Mouse (Mus musculus): ENCODE data around the gene Plxnd1. TPM values are rescaled to one million over a fixed set of nuclear protein-coding genes. Genes with fewer than 3 reads are reported as not detected.

Gene Plxnd1
- polyA plus RNA-seq, 1 experiment from 2014 or later: 6.5 TPM

DNA sequence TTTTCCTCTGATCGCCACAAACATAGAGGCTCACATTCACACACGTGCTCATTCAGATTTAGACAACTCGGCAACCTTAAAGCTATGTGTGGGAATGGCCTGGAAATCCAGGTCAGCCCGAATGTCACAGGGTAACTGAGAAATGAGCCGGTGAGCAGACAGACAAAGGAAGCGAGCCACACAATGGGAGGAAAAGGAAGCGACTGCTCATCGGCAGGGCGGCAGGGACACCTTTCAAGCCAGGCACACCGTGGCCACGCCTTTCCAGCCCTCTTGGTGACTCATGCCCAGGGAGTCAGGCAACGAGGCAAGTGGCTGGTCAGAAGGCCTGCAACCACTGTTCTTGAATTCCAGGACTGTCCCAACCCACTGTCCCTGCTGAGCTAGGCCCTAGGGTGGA is 14.6 kb upstream of the Plxnd1 start:
- H3K27ac ChIP-seq: no peak overlapping the region
- no peak for ATAC-seq
- no peaks in the 10 kb centered on the region for H3K36me3 ChIP-seq
- H3K9ac ChIP-seq (replicated peaks): no peak overlapping the region
- H3K4me1 ChIP-seq (replicated peaks): 0 out of 2 replicates have a peak, but pooled peaks cover 4% of the 10 kb centered on the region
- no peaks in the 10 kb centered on the region for H3K9me3 ChIP-seq
- no peak overlapping the region for H3K4me2 ChIP-seq (replicated peaks)
- 0 out of 2 replicates have a peak, but pooled peaks cover 9% of the 10 kb centered on the region for H3K27me3 ChIP-seq
- WGBS: 48% methylated on average over 12 of the region's 12 CpGs
- no peak overlapping the region for H3K4me3 ChIP-seq (replicated peaks)

DNA sequence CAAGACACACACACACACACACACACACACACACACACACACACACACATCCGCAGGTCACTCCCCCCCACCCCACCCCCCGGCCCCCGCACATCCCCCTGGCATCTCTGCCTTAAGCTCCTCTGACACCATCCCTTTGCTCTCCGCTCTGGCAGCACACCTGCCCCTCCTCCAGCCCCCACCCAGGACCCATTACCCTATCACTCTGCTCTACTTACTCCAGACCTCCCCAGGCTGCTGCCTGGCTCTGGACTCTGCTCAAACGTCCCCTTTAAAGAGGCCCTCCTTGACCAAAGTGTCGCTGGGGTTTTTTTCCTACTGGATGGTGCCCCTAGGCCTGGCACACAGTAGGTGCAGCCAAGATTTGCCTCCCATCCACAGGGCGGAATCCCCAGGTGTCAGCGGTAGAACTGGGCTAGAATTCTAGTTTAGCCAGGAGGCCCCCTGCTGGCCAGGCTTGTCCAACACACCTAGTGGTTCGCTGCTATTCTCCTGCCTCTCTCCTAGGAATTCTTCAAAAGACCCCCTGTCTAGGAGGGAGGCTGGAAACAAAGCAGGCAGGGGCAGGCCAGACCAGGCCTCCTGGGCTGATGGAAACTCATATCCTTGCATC is 12.9 kb upstream of the Plxnd1 start:
- no peak overlapping the region for H3K4me3 ChIP-seq (replicated peaks)
- no peaks in the 10 kb centered on the region for H3K9me3 ChIP-seq
- no peak overlapping the region for H3K9ac ChIP-seq (replicated peaks)
- ATAC-seq: peak; percentile 61
- WGBS: 19% methylated on average over 6 of the region's 9 CpGs
- 0 out of 2 replicates have a peak, but pooled peaks cover 9% of the 10 kb centered on the region for H3K27me3 ChIP-seq
- 0 out of 2 replicates have a peak, but pooled peaks cover 4% of the 10 kb centered on the region for H3K4me1 ChIP-seq (replicated peaks)
- no peak overlapping the region for H3K4me2 ChIP-seq (replicated peaks)
- no peaks in the 10 kb centered on the region for H3K36me3 ChIP-seq
- H3K27ac ChIP-seq: no peak overlapping the region

DNA sequence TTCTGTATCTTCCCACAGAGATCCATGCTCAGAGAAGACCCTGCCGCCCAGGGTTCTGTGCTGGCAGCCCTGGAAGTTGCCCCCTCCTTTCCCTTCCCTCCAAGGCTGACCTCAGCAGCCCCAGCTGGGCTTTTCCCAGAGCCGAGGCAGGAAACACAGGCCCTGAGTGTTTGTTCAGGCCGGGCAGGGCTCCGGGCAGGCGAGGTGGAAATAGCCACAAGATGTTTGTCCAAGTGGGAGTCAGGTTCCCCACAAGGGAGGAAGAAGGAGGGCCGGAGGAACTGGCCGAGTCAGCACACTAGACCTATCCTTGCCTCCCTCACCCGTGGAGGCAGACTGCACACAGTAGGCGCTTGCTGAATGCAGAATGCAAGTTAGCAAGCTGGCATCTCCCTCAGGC is 11.9 kb upstream of the Plxnd1 start:
- Histone ChIP-seq H3K27ac (no peak overlapping the region), H3K4me1 (replicated peaks) (0 out of 2 replicates have a peak, but pooled peaks cover 4% of the 10 kb centered on the region), H3K27me3 (0 out of 2 replicates have a peak, but pooled peaks cover 9% of the 10 kb centered on the region), H3K9me3 (no peaks in the 10 kb centered on the region), H3K4me2 (replicated peaks) (no peak overlapping the region), H3K4me3 (replicated peaks) (no peak overlapping the region), H3K36me3 (no peaks in the 10 kb centered on the region), H3K9ac (replicated peaks) (no peak overlapping the region)
- ATAC-seq: no peak
- 39% methylated on average over 9 of the region's 9 CpGs for WGBS

DNA sequence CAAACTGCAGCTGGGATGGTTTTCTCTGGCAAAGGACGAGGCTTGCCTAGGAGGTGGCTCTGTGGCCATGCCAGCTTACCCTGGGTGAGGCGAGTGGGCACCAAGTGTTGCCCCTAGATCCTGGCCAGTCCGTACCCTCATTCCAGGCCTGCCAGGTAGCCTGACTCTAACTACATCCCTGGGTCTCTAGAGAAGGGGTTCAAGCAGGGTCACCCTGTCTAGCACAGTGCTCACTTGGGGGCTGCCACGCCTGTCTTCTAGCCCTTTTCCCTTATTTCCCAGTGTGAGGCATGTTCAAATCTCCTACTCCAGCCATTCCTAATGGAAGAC is 11.1 kb upstream of the Plxnd1 start:
- H3K4me1 ChIP-seq (replicated peaks): 0 out of 2 replicates have a peak, but pooled peaks cover 4% of the 10 kb centered on the region
- H3K27ac ChIP-seq: no peak overlapping the region
- no peaks in the 10 kb centered on the region for H3K36me3 ChIP-seq
- 0 out of 2 replicates have a peak, but pooled peaks cover 9% of the 10 kb centered on the region for H3K27me3 ChIP-seq
- no peak overlapping the region for H3K9ac ChIP-seq (replicated peaks)
- WGBS: 67% methylated on average over 4 of the region's 4 CpGs
- no peak overlapping the region for H3K4me2 ChIP-seq (replicated peaks)
- H3K4me3 ChIP-seq (replicated peaks): no peak overlapping the region
- ATAC-seq: no peak
- no peaks in the 10 kb centered on the region for H3K9me3 ChIP-seq

DNA sequence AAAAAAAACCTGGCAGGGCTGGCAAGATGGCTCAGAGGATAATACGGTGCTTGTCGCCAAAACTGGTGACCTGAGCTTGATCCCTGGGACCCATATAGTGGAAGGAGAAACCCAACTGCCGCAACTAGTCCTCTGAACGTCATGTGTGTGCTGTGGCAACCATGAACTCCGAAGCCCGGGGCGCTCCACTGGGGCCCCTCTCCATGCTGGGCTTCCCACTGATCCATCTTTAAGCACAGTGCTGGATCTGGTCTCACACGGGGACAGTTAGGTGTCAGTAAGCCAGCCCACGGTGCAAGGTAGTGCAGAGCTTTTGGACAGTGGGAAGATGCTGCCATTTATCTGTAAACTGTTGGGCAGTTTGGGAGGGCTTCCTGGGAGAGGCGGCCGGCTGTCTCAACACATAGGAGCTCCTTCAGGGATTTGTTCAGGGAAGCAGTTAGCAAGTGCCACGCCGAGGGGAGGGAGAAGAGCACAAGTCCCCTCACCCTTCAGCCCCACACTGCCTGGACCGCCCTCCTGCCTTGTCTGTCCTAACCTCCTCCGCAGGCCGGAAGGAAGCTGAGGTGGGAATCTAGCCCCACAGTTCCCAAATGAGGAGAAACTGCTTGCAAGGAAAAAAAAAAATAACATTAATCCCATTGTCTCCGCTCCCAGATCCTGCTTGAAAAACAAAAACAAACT is 10.6 kb upstream of the Plxnd1 start:
- no peaks in the 10 kb centered on the region for H3K9me3 ChIP-seq
- 72% methylated on average over 17 of the region's 17 CpGs for WGBS
- H3K4me1 ChIP-seq (replicated peaks): 0 out of 2 replicates have a peak, but pooled peaks cover 4% of the 10 kb centered on the region
- no peak overlapping the region for H3K27ac ChIP-seq
- H3K9ac ChIP-seq (replicated peaks): no peak overlapping the region
- ATAC-seq: no peak
- no peak overlapping the region for H3K4me2 ChIP-seq (replicated peaks)
- no peaks in the 10 kb centered on the region for H3K36me3 ChIP-seq
- H3K27me3 ChIP-seq: 0 out of 2 replicates have a peak, but pooled peaks cover 9% of the 10 kb centered on the region
- no peak overlapping the region for H3K4me3 ChIP-seq (replicated peaks)

DNA sequence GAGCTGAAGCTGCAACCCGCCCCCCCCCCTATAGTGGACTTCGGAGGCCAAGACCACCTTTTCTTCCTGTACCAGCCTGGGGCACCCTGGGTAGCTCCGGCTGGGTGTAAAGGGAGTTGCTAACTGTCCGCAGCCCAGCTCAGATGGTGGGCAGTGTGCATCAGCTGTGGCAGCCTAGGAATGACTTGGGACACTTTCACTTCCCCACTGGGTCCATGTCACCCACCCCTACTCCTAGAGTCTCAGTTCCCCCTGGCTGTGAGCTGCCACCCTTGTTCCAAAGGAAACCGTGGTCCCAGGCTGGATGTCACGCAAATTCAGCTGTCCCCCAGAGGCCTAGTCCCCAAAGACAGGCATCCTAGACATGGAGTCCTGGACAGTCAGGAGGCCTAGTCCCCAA is 9.9 kb upstream of the Plxnd1 start:
- WGBS: 90% methylated on average over 6 of the region's 6 CpGs
- H3K4me2 ChIP-seq (replicated peaks): no peak overlapping the region
- H3K27ac ChIP-seq: no peak overlapping the region
- no peaks in the 10 kb centered on the region for H3K9me3 ChIP-seq
- no peaks in the 10 kb centered on the region for H3K36me3 ChIP-seq
- no peak overlapping the region for H3K9ac ChIP-seq (replicated peaks)
- H3K27me3 ChIP-seq: 0 out of 2 replicates have a peak, but pooled peaks cover 9% of the 10 kb centered on the region
- ATAC-seq: no peak
- 0 out of 2 replicates have a peak, but pooled peaks cover 4% of the 10 kb centered on the region for H3K4me1 ChIP-seq (replicated peaks)
- H3K4me3 ChIP-seq (replicated peaks): no peak overlapping the region

DNA sequence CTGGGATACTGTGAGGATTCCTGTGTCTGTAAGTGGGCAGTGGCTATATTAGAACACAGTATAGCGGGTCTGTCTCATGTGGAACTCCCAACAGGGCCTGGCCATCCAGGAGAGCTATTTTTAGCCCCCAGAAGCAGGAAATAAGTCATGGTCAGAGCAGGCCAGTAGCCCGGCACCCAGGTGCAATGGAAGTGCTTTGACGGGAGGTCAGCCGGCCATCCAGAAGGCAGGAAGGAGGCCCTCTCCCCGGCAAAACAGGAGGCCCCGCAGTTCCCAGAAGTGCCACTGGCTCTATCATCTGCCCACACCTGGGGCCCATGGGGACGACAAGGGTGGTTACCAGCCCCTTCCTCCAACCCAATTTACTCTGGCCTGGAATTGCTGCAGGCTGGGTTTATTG is 9.3 kb upstream of the Plxnd1 start:
- ATAC-seq: no peak
- Histone ChIP-seq H3K9ac (replicated peaks) (no peak overlapping the region), H3K36me3 (no peaks in the 10 kb centered on the region), H3K9me3 (no peaks in the 10 kb centered on the region), H3K4me2 (replicated peaks) (no peak overlapping the region), H3K27ac (no peak overlapping the region), H3K27me3 (0 out of 2 replicates have a peak, but pooled peaks cover 9% of the 10 kb centered on the region), H3K4me3 (replicated peaks) (no peak overlapping the region), H3K4me1 (replicated peaks) (0 out of 2 replicates have a peak, but pooled peaks cover 4% of the 10 kb centered on the region)
- WGBS: 71% methylated on average over 7 of the region's 7 CpGs

DNA sequence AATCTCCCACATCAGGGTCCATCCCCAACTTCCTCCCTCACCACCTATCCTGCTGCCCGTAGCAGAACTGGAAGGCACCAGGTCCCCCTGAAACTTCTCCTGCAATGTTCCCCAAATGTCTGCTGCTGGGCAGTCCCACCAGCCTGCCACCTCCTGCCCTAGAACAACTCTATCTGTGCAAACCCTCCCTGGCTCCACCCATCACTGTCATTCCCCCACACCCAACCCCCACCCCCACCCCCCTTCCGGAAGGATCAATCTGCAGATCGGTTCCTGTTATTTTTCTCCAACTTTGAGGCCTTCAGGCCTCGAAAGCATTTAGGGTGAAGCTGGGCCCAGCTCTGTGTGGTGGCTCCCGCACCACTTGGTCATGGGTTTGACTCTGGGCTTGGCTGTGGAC is 8.7 kb upstream of the Plxnd1 start:
- ATAC-seq: no peak
- WGBS: 73% methylated on average over 5 of the region's 5 CpGs
- no peak overlapping the region for H3K9ac ChIP-seq (replicated peaks)

DNA sequence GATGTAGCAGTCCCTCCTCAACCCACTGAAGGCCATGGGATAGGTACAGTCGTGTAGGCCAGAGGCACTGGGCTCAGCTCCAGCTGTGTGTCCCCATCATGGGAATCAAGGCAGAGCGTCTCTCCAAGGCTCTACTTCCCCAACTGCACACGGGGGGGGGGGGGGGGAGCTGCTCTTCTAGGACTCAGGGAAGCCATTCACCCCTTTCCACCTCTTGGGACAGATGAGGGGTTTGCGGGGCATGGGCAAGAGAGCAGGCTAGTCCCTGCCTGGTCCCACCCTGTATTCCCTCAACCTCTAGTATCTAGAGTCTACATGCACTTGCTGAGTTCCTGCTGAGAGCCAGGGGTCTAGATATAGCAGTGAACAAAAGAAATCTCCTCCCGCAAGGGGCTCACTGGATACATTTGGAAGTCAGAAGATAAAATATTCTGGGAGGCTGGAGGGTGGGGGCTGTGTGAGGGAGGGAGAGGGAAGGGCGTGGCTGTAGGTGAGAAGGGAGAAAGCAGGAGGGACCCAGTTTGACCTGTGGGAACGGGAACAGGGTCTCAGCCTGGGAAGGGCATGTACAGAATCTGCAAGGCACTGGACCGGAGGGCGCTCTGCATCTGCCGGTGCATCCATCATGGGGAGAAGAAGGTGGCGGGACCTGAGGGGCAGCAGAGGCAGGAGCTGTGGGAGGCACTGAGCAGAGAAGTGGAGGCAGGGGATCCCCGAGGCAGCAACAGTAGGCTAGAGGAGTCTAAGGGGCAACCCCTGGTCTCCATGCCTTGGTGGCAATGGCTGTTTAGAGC is 7.7 kb upstream of the Plxnd1 start:
- Histone ChIP-seq H3K4me3 (replicated peaks) (no peak overlapping the region), H3K4me2 (replicated peaks) (no peak overlapping the region), H3K9me3 (no peaks in the 10 kb centered on the region), H3K9ac (replicated peaks) (no peak overlapping the region), H3K4me1 (replicated peaks) (no peaks in the 10 kb centered on the region; the same call in 1 of the 2 replicates), H3K27me3 (0 out of 2 replicates have a peak, but pooled peaks cover 12% of the 10 kb centered on the region), H3K36me3 (no peaks in the 10 kb centered on the region), H3K27ac (no peak overlapping the region)
- WGBS: 78% methylated on average over 10 of the region's 12 CpGs
- no peak for ATAC-seq

More for the DNA sequence above, 8.7 kb upstream of the Plxnd1 start:
- H3K27ac ChIP-seq: no peak overlapping the region
- H3K4me2 ChIP-seq (replicated peaks): no peak overlapping the region
- no peak overlapping the region for H3K4me3 ChIP-seq (replicated peaks)
- H3K4me1 ChIP-seq (replicated peaks): 0 out of 2 replicates have a peak, but pooled peaks cover 4% of the 10 kb centered on the region
- H3K36me3 ChIP-seq: no peaks in the 10 kb centered on the region
- 0 out of 2 replicates have a peak, but pooled peaks cover 9% of the 10 kb centered on the region for H3K27me3 ChIP-seq
- H3K9me3 ChIP-seq: no peaks in the 10 kb centered on the region

DNA sequence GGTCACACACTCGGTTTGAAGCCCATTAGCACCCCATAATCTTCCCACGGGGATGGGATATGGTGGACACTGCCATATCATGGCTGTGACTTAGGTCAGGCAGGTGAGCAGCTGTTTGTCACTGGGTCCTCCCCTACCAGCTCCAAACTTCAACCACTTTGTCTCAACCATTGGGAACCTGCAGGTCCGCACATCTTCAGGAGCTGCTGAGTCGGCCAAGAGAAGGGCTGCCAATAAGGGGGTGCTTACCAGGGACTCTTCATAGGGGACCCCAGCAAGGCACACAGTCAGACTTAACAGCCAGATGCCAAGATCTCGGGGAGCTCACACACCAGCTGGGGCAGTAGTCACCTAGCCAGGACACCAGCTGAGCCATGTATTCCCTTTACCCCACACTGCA is 6.0 kb upstream of the Plxnd1 start:
- WGBS: 86% methylated on average over 5 of the region's 5 CpGs
- Histone ChIP-seq H3K9ac (replicated peaks) (no peak overlapping the region), H3K4me3 (replicated peaks) (no peak overlapping the region), H3K9me3 (no peaks in the 10 kb centered on the region), H3K4me1 (replicated peaks) (no peaks in the 10 kb centered on the region; the same call in 1 of the 2 replicates), H3K4me2 (replicated peaks) (no peak overlapping the region), H3K27ac (no peak overlapping the region), H3K36me3 (no peaks in the 10 kb centered on the region), H3K27me3 (peaks cover 13% of the 10 kb centered on the region)
- no peak for ATAC-seq

DNA sequence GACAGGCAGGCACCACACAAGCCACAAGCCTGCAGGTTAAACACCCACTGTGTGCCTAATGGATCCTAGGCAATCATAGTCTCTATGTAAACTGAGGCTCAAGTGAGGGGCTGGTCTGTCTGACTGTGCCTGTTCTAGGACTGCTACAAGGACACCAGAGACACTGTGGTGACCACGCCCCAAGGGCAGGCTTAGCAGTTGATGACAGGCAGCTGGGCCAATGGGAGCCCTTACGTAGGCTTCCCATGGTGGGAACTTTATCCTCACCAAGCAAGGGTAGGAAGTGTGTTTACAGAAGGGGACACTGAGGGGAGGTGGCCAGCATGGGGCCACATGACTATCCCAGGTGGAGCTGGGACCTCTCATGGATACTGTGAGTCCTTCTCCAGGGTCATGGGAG is 4.4 kb upstream of the Plxnd1 start:
- H3K4me3 ChIP-seq (replicated peaks): no peak overlapping the region
- H3K9ac ChIP-seq (replicated peaks): no peak overlapping the region
- peaks cover 7% of the 10 kb centered on the region for H3K4me1 ChIP-seq (replicated peaks)
- peaks cover 26% of the 10 kb centered on the region for H3K27me3 ChIP-seq
- no peaks in the 10 kb centered on the region for H3K9me3 ChIP-seq
- WGBS: 84% methylated on average over 2 of the region's 2 CpGs
- H3K27ac ChIP-seq: no peak overlapping the region
- no peak overlapping the region for H3K4me2 ChIP-seq (replicated peaks)
- no peak for ATAC-seq
- H3K36me3 ChIP-seq: no peaks in the 10 kb centered on the region

DNA sequence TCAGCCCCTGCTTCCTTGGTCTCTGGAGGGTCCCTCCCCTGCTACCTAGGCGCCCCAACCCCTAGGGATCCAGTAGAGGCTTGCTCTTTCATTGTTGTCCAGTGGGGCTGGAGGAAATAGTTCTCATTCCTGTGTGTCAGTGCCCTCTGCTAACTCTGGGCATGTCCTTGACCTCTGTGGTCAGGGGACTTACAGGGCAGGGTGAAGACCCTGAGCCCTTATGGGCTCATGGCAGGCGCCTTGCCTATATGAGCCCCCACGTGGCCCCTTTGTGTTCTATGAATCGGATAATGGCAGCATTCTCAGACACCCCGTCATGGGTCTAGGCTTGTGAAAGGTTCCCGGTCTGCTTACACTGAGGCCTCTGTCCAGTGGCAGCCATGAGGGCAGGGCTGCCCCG is 4.0 kb upstream of the Plxnd1 start:
- 77% methylated on average over 7 of the region's 7 CpGs for WGBS
- Histone ChIP-seq H3K4me3 (replicated peaks) (no peak overlapping the region), H3K9me3 (no peaks in the 10 kb centered on the region), H3K27ac (no peak overlapping the region), H3K36me3 (no peaks in the 10 kb centered on the region), H3K9ac (replicated peaks) (no peak overlapping the region), H3K4me2 (replicated peaks) (no peak overlapping the region), H3K27me3 (peaks cover 30% of the 10 kb centered on the region), H3K4me1 (replicated peaks) (peaks cover 12% of the 10 kb centered on the region)
- ATAC-seq: no peak

All from midbrain, embryonic 13.5 days (tissue).